Mouse (Mus musculus): Measurements from ENCODE around the gene Kdf1. TPM values are rescaled to one million over a fixed set of nuclear protein-coding genes. Genes with fewer than 3 reads are reported as not detected.

Gene Kdf1
- polyA plus RNA-seq, 2 experiments: 0.18 to 0.53 TPM

DNA sequence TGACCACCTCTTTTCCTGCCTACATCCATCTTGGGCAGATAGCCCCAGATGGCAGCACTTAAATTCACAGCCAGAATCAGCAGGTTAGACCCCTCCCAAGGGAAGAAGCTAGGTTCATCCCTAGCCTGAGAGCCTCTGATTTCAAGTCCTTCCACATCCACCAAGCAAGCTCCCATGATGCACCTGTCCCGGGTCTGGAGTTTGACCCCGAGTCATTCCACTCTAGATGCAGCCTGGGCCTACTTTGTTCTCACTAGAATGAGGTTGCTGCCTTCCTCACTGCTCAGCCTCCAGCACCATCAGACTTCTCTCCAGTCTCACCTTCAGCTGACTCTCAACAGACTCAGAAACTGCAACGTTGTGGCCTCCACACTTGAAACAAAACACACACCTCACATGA is 17.3 kb downstream of the Kdf1 start:
- no peaks in the 10 kb centered on the region for H3K27me3 ChIP-seq (ENCODE audit: control insufficient read depth, insufficient read depth, low read length)
- DNase-seq (ENCODE audit: low read depth in 3 of 3, low spot score in 3 of 3): no peak
- H3K4me2 ChIP-seq (ENCODE audit: low read depth): no peak overlapping the region
- ATAC-seq (ENCODE audit: insufficient read depth): no peak
- H3K9ac ChIP-seq (replicated peaks): no peak overlapping the region
- H3K4me3 ChIP-seq (ENCODE audit: insufficient read depth in 1 of 2, low read depth in 2 of 2, low read length in 2 of 2): no peak overlapping the region
- no peaks in the 10 kb centered on the region for H3K9me3 ChIP-seq (ENCODE audit: control insufficient read depth, low read length)
- peaks cover 39% of the 10 kb centered on the region for H3K36me3 ChIP-seq (replicated peaks; ENCODE audit: control insufficient read depth, insufficient read depth, low read depth)
- H3K27ac ChIP-seq: no peak overlapping the region
- H3K4me1 ChIP-seq (replicated peaks; ENCODE audit: control insufficient read depth in 2 of 2, insufficient read depth in 2 of 2, low read length in 1 of 2): no peaks in the 10 kb centered on the region
- TF ChIP-seq EP300 (IDR thresholded peaks at IDR 0.05; ENCODE audit: low read depth): no peak
- no peak for TF ChIP-seq CTCF (IDR thresholded peaks at IDR 0.05; ENCODE audit: low read depth)
- 60% methylated on average over 3 of the region's 3 CpGs for WGBS (ENCODE audit: insufficient replicate concordance)

DNA sequence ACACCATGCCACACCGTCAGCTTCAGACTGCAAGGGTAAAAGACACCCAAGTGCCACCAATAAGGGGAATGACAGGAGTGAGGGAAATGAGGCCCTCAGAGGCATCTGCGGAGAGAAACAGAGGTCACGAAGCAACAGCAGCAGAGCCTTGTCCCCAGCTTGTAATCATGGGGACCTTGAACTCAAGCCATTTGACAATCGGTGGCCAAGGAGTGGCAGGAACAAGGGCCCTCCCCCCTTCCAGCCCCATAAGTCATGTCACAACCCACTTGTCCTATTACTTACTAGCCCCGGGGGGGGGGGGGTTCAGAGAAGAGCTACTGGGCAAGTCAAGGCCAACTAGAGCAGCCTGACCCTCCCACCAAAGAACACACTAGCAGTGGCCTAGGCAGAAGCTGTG is 17.9 kb downstream of the Kdf1 start:
- peaks cover 38% of the 10 kb centered on the region for H3K36me3 ChIP-seq (replicated peaks; ENCODE audit: control insufficient read depth, insufficient read depth, low read depth)
- no peaks in the 10 kb centered on the region for H3K4me1 ChIP-seq (replicated peaks; ENCODE audit: control insufficient read depth in 2 of 2, insufficient read depth in 2 of 2, low read length in 1 of 2)
- H3K4me3 ChIP-seq (ENCODE audit: insufficient read depth in 1 of 2, low read depth in 2 of 2, low read length in 2 of 2): no peak overlapping the region
- H3K9ac ChIP-seq (replicated peaks): no peak overlapping the region
- TF ChIP-seq CTCF (IDR thresholded peaks at IDR 0.05; ENCODE audit: low read depth) (no peak), EP300 (IDR thresholded peaks at IDR 0.05; ENCODE audit: low read depth) (no peak)
- H3K27ac ChIP-seq: no peak overlapping the region
- ATAC-seq (ENCODE audit: insufficient read depth) (no peak), DNase-seq (ENCODE audit: low read depth in 3 of 3, low spot score in 3 of 3) (no peak)
- H3K27me3 ChIP-seq (ENCODE audit: control insufficient read depth, insufficient read depth, low read length): no peaks in the 10 kb centered on the region
- 79% methylated on average over 5 of the region's 5 CpGs for WGBS (ENCODE audit: insufficient replicate concordance)
- no peaks in the 10 kb centered on the region for H3K9me3 ChIP-seq (ENCODE audit: control insufficient read depth, low read length)
- H3K4me2 ChIP-seq (ENCODE audit: low read depth): no peak overlapping the region

DNA sequence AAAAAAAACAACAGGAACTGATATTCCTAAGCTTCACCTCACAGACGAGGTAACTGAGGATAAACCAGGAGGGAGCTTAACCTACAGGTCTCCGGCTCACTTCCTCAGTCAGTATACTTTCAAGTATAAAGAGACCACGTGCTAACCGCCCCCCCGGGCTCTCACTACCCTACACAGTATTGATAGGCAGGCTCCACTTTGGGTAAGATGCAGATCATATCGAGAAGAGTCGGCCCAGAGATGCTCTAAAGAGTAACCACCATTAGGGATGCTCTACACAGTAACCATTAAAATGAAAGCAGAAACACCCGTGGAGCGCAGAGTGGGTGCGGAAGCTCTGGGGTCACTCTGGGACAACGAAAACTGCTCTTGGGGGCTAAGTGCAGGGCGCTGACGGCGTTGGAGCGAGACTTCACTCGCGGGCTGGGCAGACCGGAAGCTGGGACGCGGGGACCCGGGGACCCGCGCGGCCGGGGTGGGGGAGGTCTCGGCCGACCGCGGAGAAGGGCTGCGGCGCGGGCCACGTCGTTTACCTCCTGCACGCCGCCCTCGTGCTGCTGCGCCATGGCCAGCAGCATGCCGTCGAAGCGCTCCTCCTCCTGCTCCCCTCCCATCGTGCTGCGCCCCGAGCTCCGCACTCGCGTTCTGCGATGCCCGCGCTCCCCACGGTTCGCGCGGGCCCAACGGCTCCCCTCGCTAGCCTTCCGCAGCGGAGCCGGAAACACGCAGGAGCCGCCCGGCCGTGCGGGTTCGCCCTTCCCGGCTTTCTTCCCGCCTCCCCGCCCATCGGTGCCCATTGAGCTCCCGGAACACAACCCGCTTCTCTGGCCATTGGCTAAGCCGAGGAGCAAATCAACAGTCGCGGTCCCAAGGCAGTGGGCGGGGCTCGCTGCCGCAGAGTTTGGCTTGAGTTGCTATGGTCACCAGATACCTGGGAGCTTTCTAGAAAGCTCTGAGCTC is 26.8 kb downstream of the Kdf1 start, which contains the start of gene Nudc:
Gene Nudc, minus strand, starts transcription at position 725 of the 960 bp plus-strand sequence.
- ATAC-seq (ENCODE audit: insufficient read depth) (peak; percentile 98), DNase-seq (ENCODE audit: low read depth in 3 of 3, low spot score in 3 of 3) (peak; percentile 95 to 96 (median 96))
- Histone ChIP-seq H3K4me3 (ENCODE audit: insufficient read depth in 1 of 2, low read depth in 2 of 2, low read length in 2 of 2) (peak within 1 kb of the TSS; percentile 85 to 87), H3K4me1 (replicated peaks; ENCODE audit: control insufficient read depth in 2 of 2, insufficient read depth in 2 of 2, low read length in 1 of 2) (peaks cover 4% of the 10 kb centered on the region in 2 experiments; a peak in 2 of 4 replicates), H3K9ac (replicated peaks) (peak within 1 kb of the TSS; percentile 65), H3K27me3 (ENCODE audit: control insufficient read depth, insufficient read depth, low read length) (no peaks in the 10 kb centered on the region), H3K36me3 (replicated peaks; ENCODE audit: control insufficient read depth, insufficient read depth, low read depth) (peaks cover 5% of the 10 kb centered on the region; the same call in 1 of the 2 replicates), H3K27ac (no peak within 1 kb of the TSS), H3K4me2 (ENCODE audit: low read depth) (peak within 1 kb of the TSS; percentile 76), H3K9me3 (ENCODE audit: control insufficient read depth, low read length) (no peaks in the 10 kb centered on the region)
- under 1% methylated on average over 77 of the region's 77 CpGs for WGBS (ENCODE audit: insufficient replicate concordance)
- no peak for TF ChIP-seq CTCF (IDR thresholded peaks at IDR 0.05; ENCODE audit: low read depth)
- no peak for TF ChIP-seq EP300 (IDR thresholded peaks at IDR 0.05; ENCODE audit: low read depth)

DNA sequence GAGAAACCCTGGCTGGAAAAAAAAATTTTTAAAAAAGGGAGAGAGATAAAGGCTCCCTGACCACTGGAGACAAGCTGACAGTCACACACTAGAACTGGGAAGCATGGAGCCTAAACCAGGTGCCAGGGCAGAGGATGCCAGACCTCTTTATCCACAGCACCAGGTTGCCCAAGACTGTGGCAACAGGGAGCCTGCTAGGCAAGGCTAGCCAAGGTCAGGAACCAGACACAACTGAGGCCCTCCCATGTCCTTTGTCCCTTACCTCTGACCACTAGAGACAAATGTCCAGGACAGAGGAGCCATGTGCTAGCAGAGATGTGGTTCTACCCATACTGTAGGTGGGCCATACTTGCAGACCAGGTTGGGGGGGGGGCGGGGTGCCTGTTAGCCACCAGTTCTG is 33.3 kb downstream of the Kdf1 start:
- Histone ChIP-seq H3K27ac (no peak overlapping the region), H3K9ac (replicated peaks) (no peak overlapping the region), H3K36me3 (replicated peaks; ENCODE audit: control insufficient read depth, insufficient read depth, low read depth) (no peaks in the 10 kb centered on the region), H3K9me3 (ENCODE audit: control insufficient read depth, low read length) (no peaks in the 10 kb centered on the region), H3K4me2 (ENCODE audit: low read depth) (no peak overlapping the region), H3K27me3 (ENCODE audit: control insufficient read depth, insufficient read depth, low read length) (no peaks in the 10 kb centered on the region), H3K4me3 (ENCODE audit: insufficient read depth in 1 of 2, low read depth in 2 of 2, low read length in 2 of 2) (no peak overlapping the region), H3K4me1 (replicated peaks; ENCODE audit: control insufficient read depth in 2 of 2, insufficient read depth in 2 of 2, low read length in 1 of 2) (peaks cover 0 to 14% of the 10 kb centered on the region in 2 experiments; a peak in 2 of 4 replicates)
- 56% methylated on average over 1 of the region's 1 CpGs for WGBS (ENCODE audit: insufficient replicate concordance)
- ATAC-seq (ENCODE audit: insufficient read depth) (no peak), DNase-seq (ENCODE audit: low read depth in 3 of 3, low spot score in 3 of 3) (no peak)
- TF ChIP-seq CTCF (IDR thresholded peaks at IDR 0.05; ENCODE audit: low read depth): no peak
- TF ChIP-seq EP300 (IDR thresholded peaks at IDR 0.05; ENCODE audit: low read depth): no peak

DNA sequence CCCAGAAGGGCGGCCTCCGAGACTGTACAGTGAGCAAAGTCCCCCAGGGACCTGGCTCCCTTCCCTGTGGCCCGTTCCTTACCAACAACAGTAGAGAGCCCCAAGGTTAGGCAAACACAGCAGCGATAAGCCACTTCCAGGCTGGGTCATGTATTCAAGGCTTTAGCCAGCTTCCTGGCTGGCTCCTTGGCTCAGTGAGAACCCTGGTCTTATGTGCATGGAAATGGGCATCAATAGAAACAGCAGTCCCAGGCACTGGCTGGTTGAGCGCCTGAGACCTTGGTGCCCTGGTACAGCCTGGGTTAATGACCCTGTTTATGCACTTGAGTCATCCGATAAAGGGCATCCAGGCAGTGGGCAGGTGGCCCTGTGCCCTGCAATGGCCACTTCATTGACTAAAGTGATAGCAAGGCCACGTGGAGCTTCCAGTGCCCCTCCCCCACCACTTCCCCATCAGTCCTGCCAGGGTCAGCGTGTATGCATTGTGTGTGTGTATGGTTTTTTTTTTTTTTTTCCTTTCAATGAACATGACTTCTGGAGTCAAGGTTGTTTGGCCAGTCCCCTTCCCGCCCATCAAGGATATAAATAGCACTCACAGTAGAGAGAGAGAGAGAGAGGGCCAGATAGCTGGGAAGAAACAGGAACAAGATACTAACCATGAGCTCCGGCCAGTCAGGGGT is 34.1 kb downstream of the Kdf1 start, which contains the start of gene Nr0b2:
Gene Nr0b2, plus strand, starts transcription at position 609 of the 680 bp plus-strand sequence.
- H3K9ac ChIP-seq (replicated peaks): no peak within 1 kb of the TSS
- H3K4me1 ChIP-seq (replicated peaks; ENCODE audit: control insufficient read depth in 2 of 2, insufficient read depth in 2 of 2, low read length in 1 of 2): peaks cover 0 to 14% of the 10 kb centered on the region in 2 experiments; a peak in 2 of 4 replicates
- WGBS (ENCODE audit: insufficient replicate concordance): 44% methylated on average over 10 of the region's 10 CpGs
- H3K9me3 ChIP-seq (ENCODE audit: control insufficient read depth, low read length): no peaks in the 10 kb centered on the region
- no peak for TF ChIP-seq EP300 (IDR thresholded peaks at IDR 0.05; ENCODE audit: low read depth)
- TF ChIP-seq CTCF (IDR thresholded peaks at IDR 0.05; ENCODE audit: low read depth): no peak
- no peak for DNase-seq (ENCODE audit: low read depth in 3 of 3, low spot score in 3 of 3)
- no peak for ATAC-seq (ENCODE audit: insufficient read depth)
- no peak within 1 kb of the TSS for H3K4me2 ChIP-seq (ENCODE audit: low read depth)
- H3K27ac ChIP-seq: no peak within 1 kb of the TSS
- H3K4me3 ChIP-seq (ENCODE audit: insufficient read depth in 1 of 2, low read depth in 2 of 2, low read length in 2 of 2): no peak within 1 kb of the TSS
- H3K27me3 ChIP-seq (ENCODE audit: control insufficient read depth, insufficient read depth, low read length): no peaks in the 10 kb centered on the region
- H3K36me3 ChIP-seq (replicated peaks; ENCODE audit: control insufficient read depth, insufficient read depth, low read depth): no peaks in the 10 kb centered on the region

Measured in liver, embryonic 14.5 days (tissue).